Mouse (Mus musculus): ENCODE data around the gene Tmem11. TPM values are rescaled to one million over a fixed set of nuclear protein-coding genes. Genes with fewer than 3 reads are reported as not detected.
A peak's percentile ranks its signal among the peaks of the same experiment; 100 is the strongest.
"Not testable (repeated sequence)": the region's sequence is repeated elsewhere in the genome, so short reads cannot be mapped to it uniquely, and the experiment has no call there.

Gene Tmem11
- polyA plus RNA-seq, 1 experiment from 2014 or later, result 54.5 TPM

DNA sequence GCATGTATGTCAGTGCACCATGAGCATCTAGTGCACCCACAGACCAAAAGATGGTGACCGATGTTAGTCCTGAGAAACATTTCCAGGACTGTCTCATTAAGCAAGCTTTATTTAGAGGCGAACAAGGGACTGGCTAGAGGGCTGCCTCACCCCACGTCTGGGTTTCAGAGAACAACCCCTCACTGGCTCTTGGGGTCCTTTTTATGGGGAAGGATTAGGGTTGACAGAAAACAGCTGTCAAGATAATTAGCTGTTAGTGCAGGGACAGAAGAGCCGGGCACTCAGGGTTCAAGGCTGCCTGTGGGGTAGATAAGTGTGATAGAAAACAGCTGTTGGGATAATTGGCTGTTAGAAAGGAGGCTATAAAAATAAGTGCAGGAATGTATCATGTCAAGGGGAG lies 16.8 kb upstream of the Tmem11 start:
- Histone ChIP-seq H3K9me3 (replicated peaks; ENCODE audit: control insufficient read depth, low read length, poor library complexity, severe bottlenecking) (no peaks in the 10 kb centered on the region), H3K36me3 (ENCODE audit: control insufficient read depth, insufficient read depth, low read length) (no peaks in the 10 kb centered on the region), H3K27ac (ENCODE audit: low read length) (no peak overlapping the region), H3K4me2 (ENCODE audit: low read length) (no peak overlapping the region), H3K9ac (ENCODE audit: low read depth, low read length) (no peak overlapping the region), H3K4me3 (ENCODE audit: low read depth, low read length) (no peak overlapping the region), H3K4me1 (ENCODE audit: control insufficient read depth, insufficient read depth, low read length) (no peaks in the 10 kb centered on the region), H3K27me3 (ENCODE audit: control insufficient read depth, insufficient read depth, low read depth, low read length) (no peaks in the 10 kb centered on the region)
- 31% methylated on average over 4 of the region's 4 CpGs for WGBS
- ATAC-seq, result no peak

DNA sequence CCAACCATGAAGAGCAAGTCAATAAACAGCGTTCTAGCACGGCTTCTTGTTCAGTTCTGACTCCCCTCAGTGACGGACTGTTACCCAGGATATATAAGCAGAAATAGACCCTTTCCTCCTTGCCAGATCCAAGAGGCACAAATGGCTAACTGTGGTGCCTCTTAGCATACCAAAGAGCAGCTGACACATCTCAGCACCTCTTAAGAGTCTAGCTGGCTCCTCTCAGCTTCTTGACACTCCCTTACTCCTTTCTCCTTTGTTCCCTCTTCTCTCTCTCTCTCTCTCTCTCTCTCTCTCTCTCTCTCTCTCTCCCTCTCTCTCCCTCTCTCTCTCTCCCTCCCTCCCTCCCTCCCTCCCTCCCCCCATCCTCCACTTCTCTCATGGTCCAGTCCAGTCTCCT lies 11.7 kb upstream of the Tmem11 start:
- no peak overlapping the region for H3K27ac ChIP-seq (ENCODE audit: low read length)
- H3K27me3 ChIP-seq (ENCODE audit: control insufficient read depth, insufficient read depth, low read depth, low read length), result no peaks in the 10 kb centered on the region
- H3K4me2 ChIP-seq (ENCODE audit: low read length), result no peak overlapping the region
- no peaks in the 10 kb centered on the region for H3K36me3 ChIP-seq (ENCODE audit: control insufficient read depth, insufficient read depth, low read length)
- no peak overlapping the region for H3K4me3 ChIP-seq (ENCODE audit: low read depth, low read length)
- no peaks in the 10 kb centered on the region for H3K4me1 ChIP-seq (ENCODE audit: control insufficient read depth, insufficient read depth, low read length)
- 47% methylated on average over 3 of the region's 3 CpGs for WGBS
- H3K9me3 ChIP-seq (replicated peaks; ENCODE audit: control insufficient read depth, low read length, poor library complexity, severe bottlenecking), result no peaks in the 10 kb centered on the region
- ATAC-seq, result no peak
- H3K9ac ChIP-seq (ENCODE audit: low read depth, low read length), result no peak overlapping the region

GRCm38 (mm10) chr11:60890286-60890685 lies 11.2 kb upstream of the Tmem11 start:
- Histone ChIP-seq H3K4me1 (ENCODE audit: control insufficient read depth, insufficient read depth, low read length) (no peaks in the 10 kb centered on the region), H3K4me3 (ENCODE audit: low read depth, low read length) (no peak overlapping the region), H3K27ac (ENCODE audit: low read length) (no peak overlapping the region), H3K9me3 (replicated peaks; ENCODE audit: control insufficient read depth, low read length, poor library complexity, severe bottlenecking) (no peaks in the 10 kb centered on the region), H3K9ac (ENCODE audit: low read depth, low read length) (no peak overlapping the region), H3K36me3 (ENCODE audit: control insufficient read depth, insufficient read depth, low read length) (no peaks in the 10 kb centered on the region), H3K27me3 (ENCODE audit: control insufficient read depth, insufficient read depth, low read depth, low read length) (no peaks in the 10 kb centered on the region), H3K4me2 (ENCODE audit: low read length) (no peak overlapping the region)
- WGBS, result 77% methylated on average over 6 of the region's 6 CpGs
- ATAC-seq, result no peak

- ATAC-seq, result no peak
- Histone ChIP-seq H3K4me1 (ENCODE audit: control insufficient read depth, insufficient read depth, low read length) (no peaks in the 10 kb centered on the region), H3K36me3 (ENCODE audit: control insufficient read depth, insufficient read depth, low read length) (no peaks in the 10 kb centered on the region), H3K9me3 (replicated peaks; ENCODE audit: control insufficient read depth, low read length, poor library complexity, severe bottlenecking) (no peaks in the 10 kb centered on the region), H3K9ac (ENCODE audit: low read depth, low read length) (no peak overlapping the region), H3K27me3 (ENCODE audit: control insufficient read depth, insufficient read depth, low read depth, low read length) (no peaks in the 10 kb centered on the region), H3K27ac (ENCODE audit: low read length) (no peak overlapping the region), H3K4me2 (ENCODE audit: low read length) (no peak overlapping the region), H3K4me3 (ENCODE audit: low read depth, low read length) (no peak overlapping the region)
- 83% methylated on average over 2 of the region's 2 CpGs for WGBS
Measured at GRCm38 (mm10) chr11:60889861-60890260, 10.8 kb upstream of the Tmem11 start.

DNA sequence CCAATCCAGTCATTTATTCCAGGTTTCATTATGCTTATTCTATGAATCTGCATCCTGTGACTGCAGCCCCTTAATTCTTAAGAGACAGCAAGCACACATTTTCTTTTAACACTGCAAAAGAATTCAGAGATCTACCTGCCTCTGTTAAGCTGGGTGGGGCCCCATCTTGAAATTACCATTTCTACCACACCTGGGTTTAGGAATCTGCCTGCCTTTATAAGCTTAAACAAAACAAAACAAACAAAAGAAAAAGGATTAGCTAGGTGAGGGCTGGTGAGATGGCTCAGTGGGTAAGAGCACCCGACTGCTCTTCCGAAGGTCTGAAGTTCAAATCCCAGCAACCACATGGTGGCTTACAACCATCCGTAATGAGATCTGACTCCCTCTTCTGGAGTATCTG lies 7.9 kb upstream of the Tmem11 start:
- WGBS, result 86% methylated on average over 2 of the region's 3 CpGs
- not testable (repeated sequence) for H3K9ac ChIP-seq (ENCODE audit: low read depth, low read length); H3K36me3 ChIP-seq (ENCODE audit: control insufficient read depth, insufficient read depth, low read length)

GRCm38 (mm10) chr11:60882386-60882785 lies 3.3 kb upstream of the Tmem11 start:
- no peak overlapping the region for H3K9ac ChIP-seq (ENCODE audit: low read depth, low read length)
- peaks cover 11% of the 10 kb centered on the region for H3K4me1 ChIP-seq (ENCODE audit: control insufficient read depth, insufficient read depth, low read length)
- H3K4me2 ChIP-seq (ENCODE audit: low read length), result no peak overlapping the region
- H3K27ac ChIP-seq (ENCODE audit: low read length), result no peak overlapping the region
- no peaks in the 10 kb centered on the region for H3K9me3 ChIP-seq (replicated peaks; ENCODE audit: control insufficient read depth, low read length, poor library complexity, severe bottlenecking)
- WGBS, result 76% methylated on average over 3 of the region's 3 CpGs
- no peaks in the 10 kb centered on the region for H3K27me3 ChIP-seq (ENCODE audit: control insufficient read depth, insufficient read depth, low read depth, low read length)
- no peaks in the 10 kb centered on the region for H3K36me3 ChIP-seq (ENCODE audit: control insufficient read depth, insufficient read depth, low read length)
- H3K4me3 ChIP-seq (ENCODE audit: low read depth, low read length), result no peak overlapping the region
- ATAC-seq, result no peak

More for the DNA sequence above, 7.9 kb upstream of the Tmem11 start:
- not testable (repeated sequence) for H3K9me3 ChIP-seq (replicated peaks; ENCODE audit: control insufficient read depth, low read length, poor library complexity, severe bottlenecking); H3K27ac ChIP-seq (ENCODE audit: low read length); H3K27me3 ChIP-seq (ENCODE audit: control insufficient read depth, insufficient read depth, low read depth, low read length); ATAC-seq; H3K4me2 ChIP-seq (ENCODE audit: low read length); H3K4me1 ChIP-seq (ENCODE audit: control insufficient read depth, insufficient read depth, low read length); H3K4me3 ChIP-seq (ENCODE audit: low read depth, low read length)

- no peaks in the 10 kb centered on the region for H3K9me3 ChIP-seq (replicated peaks; ENCODE audit: control insufficient read depth, low read length, poor library complexity, severe bottlenecking)
- H3K4me2 ChIP-seq (ENCODE audit: low read length), result no peak overlapping the region
- no peak overlapping the region for H3K9ac ChIP-seq (ENCODE audit: low read depth, low read length)
- H3K4me3 ChIP-seq (ENCODE audit: low read depth, low read length), result no peak overlapping the region
- H3K27ac ChIP-seq (ENCODE audit: low read length), result no peak overlapping the region
- H3K4me1 ChIP-seq (ENCODE audit: control insufficient read depth, insufficient read depth, low read length), result peaks cover 20% of the 10 kb centered on the region
- H3K27me3 ChIP-seq (ENCODE audit: control insufficient read depth, insufficient read depth, low read depth, low read length), result no peaks in the 10 kb centered on the region
- H3K36me3 ChIP-seq (ENCODE audit: control insufficient read depth, insufficient read depth, low read length), result no peaks in the 10 kb centered on the region
- no peak for ATAC-seq
- WGBS, result 86% methylated on average over 4 of the region's 4 CpGs
Measured at GRCm38 (mm10) chr11:60880559-60880958, 1.5 kb upstream of the Tmem11 start.

- peak overlapping the region; percentile 71 for H3K4me3 ChIP-seq (ENCODE audit: low read depth, low read length)
- WGBS, result 0% methylated on average over 11 of the region's 11 CpGs
- peak overlapping the region; percentile 80 for H3K27ac ChIP-seq (ENCODE audit: low read length)
- no peaks in the 10 kb centered on the region for H3K27me3 ChIP-seq (ENCODE audit: control insufficient read depth, insufficient read depth, low read depth, low read length)
- no peaks in the 10 kb centered on the region for H3K36me3 ChIP-seq (ENCODE audit: control insufficient read depth, insufficient read depth, low read length)
- H3K4me1 ChIP-seq (ENCODE audit: control insufficient read depth, insufficient read depth, low read length), result peaks cover 26% of the 10 kb centered on the region
- peak; percentile 18; the same call in 1 of the 2 replicates for ATAC-seq
- peak overlapping the region; percentile 91 for H3K9ac ChIP-seq (ENCODE audit: low read depth, low read length)
- H3K4me2 ChIP-seq (ENCODE audit: low read length), result peak overlapping the region; percentile 82
- H3K9me3 ChIP-seq (replicated peaks; ENCODE audit: control insufficient read depth, low read length, poor library complexity, severe bottlenecking), result no peaks in the 10 kb centered on the region
Measured at GRCm38 (mm10) chr11:60879423-60879822, 351 bp upstream of the Tmem11 start.

GRCm38 (mm10) chr11:60878056-60878612 lies 938 bp downstream of the Tmem11 start:
- WGBS, result 0% methylated on average over 52 of the region's 52 CpGs
- Histone ChIP-seq H3K36me3 (ENCODE audit: control insufficient read depth, insufficient read depth, low read length) (no peaks in the 10 kb centered on the region), H3K4me1 (ENCODE audit: control insufficient read depth, insufficient read depth, low read length) (peaks cover 29% of the 10 kb centered on the region), H3K4me3 (ENCODE audit: low read depth, low read length) (peak overlapping the region; percentile 71), H3K27ac (ENCODE audit: low read length) (peak overlapping the region; percentile 92), H3K9ac (ENCODE audit: low read depth, low read length) (peak overlapping the region; percentile 91), H3K9me3 (replicated peaks; ENCODE audit: control insufficient read depth, low read length, poor library complexity, severe bottlenecking) (no peaks in the 10 kb centered on the region), H3K4me2 (ENCODE audit: low read length) (peak overlapping the region; percentile 76), H3K27me3 (ENCODE audit: control insufficient read depth, insufficient read depth, low read depth, low read length) (no peaks in the 10 kb centered on the region)
- ATAC-seq, result peak; percentile 74

All from midbrain, embryonic 16.5 days (tissue).